Mouse (Mus musculus): ENCODE data around the gene Vps41.
A peak's percentile ranks its signal among the peaks of the same experiment; 100 is the strongest.

Gene Vps41

DNA sequence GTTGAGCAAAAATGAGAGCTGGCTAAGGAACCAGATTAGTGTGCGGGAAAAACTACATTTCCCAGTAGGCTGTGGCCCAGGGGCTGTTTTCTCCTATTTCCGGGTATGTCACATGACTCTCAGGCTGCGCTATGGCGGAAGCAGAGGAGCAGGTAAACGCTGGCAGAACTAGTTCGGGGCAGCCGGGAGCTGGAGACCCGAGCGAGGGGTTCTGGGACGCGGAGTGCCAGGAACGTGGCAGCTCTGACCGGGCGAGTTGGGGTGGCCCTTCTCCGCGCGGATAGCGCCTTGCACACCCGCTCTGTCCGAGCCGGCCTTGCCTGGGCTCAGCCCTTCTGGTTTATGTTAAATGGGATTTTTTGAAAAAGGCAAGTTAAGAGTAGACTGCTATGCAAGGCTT lies at the start of gene Vps41:
Vps41 (plus strand) TSS at position 102 of the 400 bp plus-strand sequence.
- DNase-seq (ENCODE audit: low spot score in 2 of 2) = peak; percentile 68 to 83

DNA sequence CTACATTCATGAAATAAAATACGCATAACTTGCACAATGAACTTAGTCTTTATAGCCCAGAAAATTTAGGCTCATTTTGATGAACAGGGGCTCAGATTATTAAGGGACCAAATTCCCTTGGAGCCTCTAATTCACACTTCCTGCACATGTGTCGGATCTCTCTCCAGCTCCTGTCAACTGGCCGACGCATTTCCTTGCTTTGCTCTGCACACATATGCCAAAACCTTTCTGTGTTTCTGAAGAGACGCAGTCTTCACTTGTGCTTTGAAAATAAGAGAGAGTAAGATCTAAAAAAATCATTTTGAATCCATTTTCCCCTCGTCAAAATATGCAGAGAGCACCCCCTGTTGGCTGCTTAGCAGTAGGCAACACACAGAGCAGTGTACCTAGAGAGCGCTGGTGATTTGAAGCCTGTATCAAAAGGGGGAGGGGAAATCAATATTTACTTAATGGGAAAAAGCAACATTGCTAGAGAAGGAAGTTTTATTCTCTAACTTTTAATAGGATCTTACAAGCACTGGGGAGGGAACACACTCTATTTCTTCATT lies 18.5 kb upstream of the Vps41 start:
- DNase-seq (ENCODE audit: low spot score in 2 of 2) = peak; percentile 20 to 28

DNA sequence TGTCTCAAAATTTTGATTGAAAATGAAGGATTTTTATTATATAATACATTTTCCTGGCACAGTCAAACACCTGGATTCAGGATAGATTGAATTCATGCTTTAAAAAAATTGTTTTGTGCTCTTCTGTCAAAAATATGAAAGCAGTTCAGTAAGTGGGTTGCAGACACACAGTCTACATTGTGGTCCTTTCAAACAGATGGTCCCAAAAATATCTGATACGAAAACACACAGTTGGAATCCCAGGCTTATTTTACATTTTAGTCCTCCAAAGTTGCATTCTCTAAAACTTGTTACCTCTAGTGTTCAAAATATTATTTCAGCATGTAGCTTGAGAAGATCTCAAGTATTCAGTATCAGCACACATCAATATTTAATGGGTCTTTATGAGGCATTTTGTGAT lies 5.4 kb upstream of the Vps41 start:
- DNase-seq (ENCODE audit: low spot score in 2 of 2) = no peak

DNA sequence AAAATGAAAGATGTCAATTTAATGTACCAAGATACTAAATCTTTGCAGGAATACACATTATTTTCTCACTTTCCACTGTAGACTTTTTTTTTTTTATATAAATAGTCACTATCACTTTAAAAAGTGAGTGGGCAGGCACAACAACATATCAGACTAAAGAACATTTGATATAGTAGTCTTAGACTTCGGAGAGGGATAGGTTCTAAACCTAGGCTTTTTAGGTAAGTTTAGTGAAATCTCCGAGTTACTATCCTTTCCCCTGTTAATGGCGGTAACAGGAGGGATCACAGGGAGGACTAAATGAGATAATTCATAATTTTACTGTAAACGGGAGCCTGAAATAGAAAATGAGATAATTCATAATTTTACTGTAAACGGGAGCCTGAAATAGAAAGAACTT lies 379 bp upstream of the Vps41 start:
- DNase-seq (ENCODE audit: low spot score in 2 of 2) = no peak

DNA sequence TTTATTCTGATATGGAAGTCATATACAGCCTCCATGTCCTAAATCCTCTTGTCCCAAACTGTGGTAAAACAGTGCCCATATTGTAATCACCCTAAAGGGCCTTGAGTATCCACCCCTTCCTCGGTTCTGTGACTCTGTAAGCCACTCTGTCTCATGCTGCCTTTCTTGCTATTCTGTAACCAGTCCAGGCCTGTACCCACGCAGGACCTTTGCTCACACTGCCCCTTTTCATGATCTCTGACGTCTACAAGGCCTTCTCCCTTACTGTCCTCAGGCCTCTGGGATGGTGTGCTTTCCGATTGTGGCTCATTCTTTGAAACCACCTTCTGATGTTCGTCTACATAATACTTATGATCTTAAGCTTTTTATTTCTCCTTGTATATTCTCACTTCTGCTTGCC lies 1.4 kb downstream of the Vps41 start:
- no peak for DNase-seq (ENCODE audit: low spot score in 2 of 2)

DNA sequence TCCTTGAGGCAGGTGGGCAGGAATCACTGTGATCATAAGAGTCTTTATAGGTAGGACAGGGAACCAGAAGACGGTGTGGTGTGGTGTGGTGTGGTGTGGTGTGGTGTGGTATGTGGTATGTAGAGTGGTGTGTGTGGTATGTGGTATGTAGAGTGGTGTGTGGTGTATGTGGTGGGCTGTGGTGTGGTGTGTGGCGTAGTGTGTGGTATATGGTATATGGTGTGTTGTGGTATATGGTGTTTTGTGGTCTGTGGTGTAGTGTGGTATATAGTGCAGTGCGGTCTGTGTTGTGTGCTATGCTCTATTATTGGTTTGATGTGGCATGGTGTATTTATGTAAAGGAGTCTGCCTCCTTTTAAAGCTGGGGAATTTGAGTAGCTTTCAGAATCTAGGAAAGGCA lies 13.6 kb downstream of the Vps41 start:
- no peak for DNase-seq (ENCODE audit: low spot score in 2 of 2)

DNA sequence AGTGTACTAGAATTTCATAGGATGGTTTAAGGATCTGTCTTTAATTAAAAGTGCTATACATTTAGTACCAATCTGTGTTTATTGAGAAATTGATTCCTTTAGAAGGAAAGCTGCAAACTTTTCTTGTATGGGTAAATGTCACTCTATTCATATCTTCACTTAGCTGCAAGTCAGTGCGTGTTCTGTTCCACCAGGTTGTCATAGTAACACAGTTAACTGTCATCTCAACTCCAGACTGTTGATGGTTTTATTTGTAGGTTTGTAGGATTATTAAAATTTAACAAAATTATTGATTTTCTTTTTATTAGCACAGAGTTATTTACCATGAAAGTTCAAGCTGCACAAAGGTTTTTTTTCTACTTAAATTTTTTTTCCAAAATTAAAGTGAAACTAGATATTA lies 19.5 kb downstream of the Vps41 start:
- no peak for DNase-seq (ENCODE audit: low spot score in 2 of 2)

DNA sequence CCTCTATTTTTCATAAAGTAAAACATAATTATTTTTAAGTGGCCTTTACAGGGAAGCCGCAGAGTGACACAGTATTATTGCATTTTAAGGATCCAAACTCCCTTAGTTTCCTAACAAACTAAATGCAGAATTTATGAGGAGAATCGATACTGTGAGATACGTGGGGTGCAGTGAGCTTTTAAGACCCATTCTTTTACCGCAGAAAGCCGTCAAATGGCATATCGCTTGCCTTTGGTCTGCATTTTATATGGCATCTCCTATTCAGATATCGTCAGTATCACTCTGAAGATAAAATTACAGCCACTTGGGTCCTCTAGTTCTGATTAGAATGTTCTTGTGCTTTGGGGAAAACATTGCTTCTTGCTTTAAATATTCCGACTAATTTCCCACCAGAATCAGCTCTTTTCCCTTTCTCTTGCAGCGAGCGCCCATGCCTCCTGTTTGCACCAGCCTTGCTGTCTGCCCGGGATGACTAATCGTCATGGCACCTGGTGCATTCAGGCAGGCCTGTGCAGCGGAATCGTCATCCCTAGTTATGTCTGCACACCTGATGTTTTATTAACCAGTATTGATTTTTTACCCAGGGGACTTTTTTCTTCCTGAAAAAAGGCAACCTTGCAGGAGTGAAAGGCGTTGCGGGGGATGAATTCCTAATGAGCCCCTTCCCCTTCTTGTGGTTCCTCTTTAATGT lies 26.6 kb downstream of the Vps41 start:
- DNase-seq (ENCODE audit: low spot score in 2 of 2) = peak; percentile 25 to 40

DNA sequence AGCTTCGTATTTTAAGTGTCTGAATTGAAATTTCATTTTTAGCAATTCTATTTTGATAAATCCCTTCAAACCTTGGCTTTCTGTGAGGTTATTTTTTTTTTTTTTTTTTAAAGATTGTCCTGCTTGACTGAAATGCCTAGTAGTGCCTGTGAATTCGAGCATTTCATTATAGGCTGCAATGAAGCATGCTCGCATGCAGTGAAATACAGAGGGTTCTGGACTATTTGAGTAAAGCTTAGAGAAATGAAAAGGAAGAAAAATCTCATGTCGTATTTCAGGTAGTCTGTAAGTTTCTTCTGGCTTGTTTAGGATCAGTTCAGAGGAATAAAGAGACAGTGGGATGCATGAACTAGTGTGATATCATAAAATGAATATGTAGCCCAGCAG lies 27.2 kb downstream of the Vps41 start:
- no peak for DNase-seq (ENCODE audit: low spot score in 2 of 2)

DNA sequence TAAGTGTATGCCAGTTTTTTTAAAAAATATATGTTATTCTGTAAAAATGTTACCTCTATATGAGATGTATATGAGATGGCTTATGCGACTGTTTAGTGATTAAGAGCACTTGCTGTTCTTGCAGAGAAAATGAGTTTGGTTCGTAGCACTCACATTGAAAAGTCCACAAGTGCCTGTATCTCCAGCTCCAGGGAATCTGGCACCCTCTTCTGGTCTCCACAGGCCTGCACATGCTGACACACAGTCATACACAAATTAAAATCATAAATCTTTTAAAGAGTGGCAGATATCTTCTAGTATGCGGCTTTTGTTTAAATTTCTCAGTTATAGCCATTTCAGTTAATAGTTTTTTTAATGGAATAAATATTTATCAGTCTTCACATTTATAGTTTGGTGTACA lies 40.9 kb downstream of the Vps41 start:
- no peak for DNase-seq (ENCODE audit: low spot score in 2 of 2)

DNA sequence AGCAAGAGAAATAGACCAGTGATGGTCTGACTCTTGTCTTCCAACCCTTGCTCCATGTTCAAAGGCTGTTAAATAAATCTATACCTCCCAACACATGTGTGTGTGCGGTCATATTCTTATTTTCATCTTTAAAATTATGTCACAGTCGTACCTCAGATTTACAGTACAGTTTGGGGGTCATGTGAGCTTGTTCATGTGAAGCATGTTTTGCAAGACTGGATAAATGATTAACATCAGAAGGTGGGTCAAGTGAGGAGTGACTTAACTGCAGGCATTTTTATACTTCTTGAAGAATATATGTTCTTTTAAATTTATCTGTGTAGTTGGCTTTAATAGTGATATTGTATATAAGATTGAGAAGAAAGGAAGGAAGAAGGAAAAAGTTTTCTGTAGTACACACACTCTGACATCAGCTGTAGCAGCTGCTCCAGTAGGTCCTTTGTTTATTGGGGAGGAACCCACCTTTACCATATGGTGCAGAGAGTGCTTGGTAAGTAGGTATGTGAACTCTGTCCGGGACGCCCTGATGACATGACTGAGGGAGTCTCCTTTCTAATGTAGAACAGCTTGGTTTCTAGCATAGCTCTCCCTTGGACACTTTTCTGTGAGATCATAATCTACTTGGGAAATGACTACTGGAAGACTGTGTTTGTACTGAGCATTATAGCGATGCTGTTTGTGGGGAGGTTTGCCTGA lies 42.4 kb downstream of the Vps41 start:
- no peak for DNase-seq (ENCODE audit: low spot score in 2 of 2)

DNA sequence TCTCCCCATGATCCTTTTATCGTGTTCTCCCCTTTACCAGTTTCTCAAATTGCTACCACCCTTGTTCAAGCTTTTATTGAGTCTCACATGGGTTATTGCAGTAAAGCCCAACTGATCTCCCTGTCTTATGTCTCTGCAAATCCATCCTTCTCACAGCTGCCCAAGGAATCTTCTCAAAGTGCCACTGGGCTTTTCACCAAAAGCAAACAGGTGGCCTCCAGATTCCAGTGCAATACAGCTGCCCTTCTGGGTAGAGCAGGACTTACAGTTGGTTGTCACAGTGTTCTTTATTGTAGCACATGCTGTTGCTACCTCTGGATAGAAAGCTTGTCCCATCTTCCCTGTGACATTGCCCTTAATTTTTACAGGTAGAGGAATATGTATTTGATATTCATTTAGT lies 44.4 kb downstream of the Vps41 start:
- DNase-seq (ENCODE audit: low spot score in 2 of 2) = no peak

DNA sequence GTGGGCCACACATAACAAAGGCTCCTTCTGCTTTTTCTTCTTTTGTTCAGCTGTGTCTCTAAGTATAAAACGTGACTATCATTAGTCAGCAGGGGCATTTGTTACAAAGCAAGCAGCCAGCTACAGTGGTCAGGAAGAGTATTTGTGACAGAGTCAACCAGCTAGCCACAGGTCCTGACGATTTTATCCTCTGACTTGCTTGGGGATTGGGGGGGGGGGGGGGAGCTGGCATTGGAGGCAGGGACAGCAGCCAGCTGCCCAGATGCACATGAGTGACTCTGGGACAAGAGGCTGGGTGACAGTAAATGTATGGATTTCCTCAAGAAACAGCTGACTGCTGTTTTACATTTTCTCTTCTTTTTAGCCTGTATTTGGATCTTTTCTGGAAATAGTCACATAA lies 50.8 kb downstream of the Vps41 start:
- no peak for DNase-seq (ENCODE audit: low spot score in 2 of 2)

DNA sequence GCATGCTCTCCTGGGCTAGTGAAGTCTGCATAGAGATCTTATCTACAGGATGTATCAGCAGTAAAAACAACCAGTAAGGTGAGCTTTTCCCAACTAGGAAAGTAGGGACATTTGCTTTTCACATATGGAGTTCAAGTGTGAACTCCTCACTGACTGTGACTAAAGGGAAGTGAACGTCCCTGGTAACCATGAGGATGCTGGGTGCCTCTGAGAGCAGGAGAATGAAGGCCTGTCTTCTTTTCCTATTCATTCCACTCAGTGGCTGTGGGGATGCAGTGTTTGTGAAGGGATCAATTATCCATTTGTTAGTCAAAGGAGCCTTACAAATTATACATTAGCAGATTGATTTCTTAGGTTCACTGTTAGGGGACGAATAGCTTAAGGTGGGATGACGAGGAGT lies 51.4 kb downstream of the Vps41 start:
- DNase-seq (ENCODE audit: low spot score in 2 of 2) = no peak

DNA sequence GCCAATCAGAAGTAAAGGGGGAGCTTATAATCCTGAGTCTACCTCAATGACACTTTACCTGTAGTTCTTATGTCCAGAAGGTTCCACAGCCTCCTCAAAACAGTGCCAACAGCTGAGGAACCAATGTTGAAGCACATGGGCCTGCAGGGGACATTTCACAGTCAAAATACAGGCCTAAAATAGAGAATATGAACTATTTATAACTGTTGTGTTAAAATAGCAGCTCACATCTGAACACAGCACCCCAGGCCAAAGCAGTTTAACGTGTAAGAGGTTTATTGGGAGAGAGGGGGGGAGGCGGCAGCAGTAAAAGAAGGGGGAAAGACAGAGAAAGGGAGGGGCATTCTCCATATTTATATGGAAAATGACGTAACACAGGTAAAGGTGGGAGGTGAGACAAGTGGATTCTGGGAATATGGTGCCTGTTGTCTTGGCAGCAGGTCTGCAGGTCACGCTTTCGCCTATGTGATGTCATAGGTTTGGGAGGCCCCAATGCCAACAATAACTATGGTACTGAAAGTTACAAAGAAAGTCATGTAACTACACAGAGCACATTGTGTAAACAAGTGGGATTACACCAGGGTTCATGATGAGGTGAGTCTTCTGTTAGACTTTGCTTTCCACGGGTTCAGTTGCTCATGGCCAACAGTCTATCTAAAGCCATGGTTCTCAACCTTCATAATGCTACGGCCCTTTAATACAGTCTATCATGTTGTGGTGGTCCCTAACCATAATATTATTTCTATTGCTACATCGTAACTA lies 56.5 kb downstream of the Vps41 start:
- no peak for DNase-seq (ENCODE audit: low spot score in 2 of 2)

DNA sequence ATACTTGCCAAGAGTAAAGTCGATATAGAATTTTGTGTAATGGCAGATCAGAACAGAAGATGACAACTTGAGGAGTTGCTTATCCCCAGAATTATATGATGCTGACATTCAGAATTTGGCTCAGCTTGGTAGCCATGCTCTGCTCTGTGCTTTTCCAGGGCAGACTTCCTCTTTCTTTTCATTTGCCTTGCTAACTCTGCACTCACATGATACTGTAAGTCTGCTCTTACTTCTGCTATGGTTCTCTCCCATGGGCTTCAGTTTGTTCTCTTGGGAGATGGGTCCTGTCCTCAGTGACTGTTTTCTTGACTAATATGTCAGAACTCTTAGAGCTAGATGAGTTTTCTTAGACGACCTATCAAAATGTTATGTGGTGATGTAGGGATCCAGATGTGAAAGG lies 64.2 kb downstream of the Vps41 start:
- no peak for DNase-seq (ENCODE audit: low spot score in 2 of 2)

DNA sequence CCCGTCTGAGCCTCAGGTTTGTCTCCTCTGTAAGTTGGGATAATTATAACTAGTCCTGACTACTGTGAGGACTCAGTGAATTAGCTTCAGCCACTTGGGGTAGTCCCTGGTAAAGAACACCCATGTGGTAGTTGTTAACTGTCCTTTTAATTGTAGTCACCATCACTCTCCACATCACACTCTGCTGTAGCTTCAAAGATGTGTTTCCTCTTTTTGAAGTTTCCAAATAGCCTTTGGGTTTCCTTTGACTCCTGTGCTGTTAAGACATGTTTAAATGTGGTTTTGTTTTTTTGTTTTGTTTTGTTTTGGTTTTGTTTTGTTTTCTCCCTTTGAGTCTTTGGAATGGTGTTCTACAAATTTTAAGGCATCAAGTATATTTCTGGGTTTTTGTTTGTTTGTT lies 68.6 kb downstream of the Vps41 start:
- no peak for DNase-seq (ENCODE audit: low spot score in 2 of 2)

DNA sequence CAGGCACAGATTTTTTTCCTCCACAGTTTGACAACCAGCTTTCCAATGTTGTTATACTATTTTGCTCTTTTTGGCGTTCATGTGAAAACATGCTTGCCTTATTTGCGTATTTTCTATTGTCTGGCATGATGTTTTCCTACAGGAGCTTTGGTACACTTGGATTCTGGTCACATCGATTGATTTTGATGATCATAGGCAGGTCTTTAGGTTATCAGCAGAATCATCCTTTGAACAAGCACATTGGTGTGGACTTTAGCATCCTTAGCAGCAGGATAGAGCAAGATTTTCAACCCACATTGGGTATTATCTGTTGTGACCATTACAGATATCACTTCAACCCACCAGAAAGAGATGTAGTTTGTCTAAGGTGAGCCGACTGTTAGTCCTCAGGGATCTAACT lies 71.0 kb downstream of the Vps41 start:
- DNase-seq (ENCODE audit: low spot score in 2 of 2) = no peak

DNA sequence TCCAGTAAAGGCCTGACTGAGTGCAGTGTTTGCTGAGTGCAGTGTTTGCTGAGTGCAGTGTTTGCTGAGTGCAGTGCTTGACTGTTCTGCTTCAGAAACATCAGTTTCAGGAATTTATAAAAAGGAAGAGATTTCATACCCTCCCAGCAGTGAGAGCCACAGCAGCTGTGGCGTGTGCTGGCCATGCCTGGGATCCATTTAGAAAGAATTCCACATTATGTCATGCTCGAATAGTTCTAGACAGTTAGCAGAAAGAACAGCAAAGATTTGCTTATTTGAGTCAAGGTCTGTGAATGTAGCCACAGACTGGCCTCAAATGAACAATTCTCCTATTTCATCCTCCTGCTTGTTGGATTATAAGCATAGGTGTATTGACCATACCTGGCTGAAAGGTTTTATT lies 71.6 kb downstream of the Vps41 start:
- no peak for DNase-seq (ENCODE audit: low spot score in 2 of 2)

DNA sequence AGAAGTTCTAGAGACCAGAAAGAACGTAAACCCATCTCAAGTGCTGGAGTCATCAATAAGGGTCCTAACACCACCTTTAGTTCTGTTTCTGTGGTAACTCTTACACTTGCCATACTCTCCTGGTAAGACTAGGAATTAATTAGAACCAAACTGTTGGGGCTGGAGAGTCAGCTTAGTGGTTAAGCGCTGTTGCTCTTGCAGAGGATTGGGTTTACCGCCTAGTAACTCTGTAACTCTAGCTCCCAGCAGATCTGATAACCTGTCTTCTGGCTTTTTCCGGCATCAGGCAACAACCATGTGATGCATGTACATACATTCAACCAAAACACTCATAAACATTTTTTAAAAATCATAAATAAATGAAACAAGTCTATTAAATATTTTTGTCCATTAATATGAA lies 72.6 kb downstream of the Vps41 start:
- no peak for DNase-seq (ENCODE audit: low spot score in 2 of 2)

DNA sequence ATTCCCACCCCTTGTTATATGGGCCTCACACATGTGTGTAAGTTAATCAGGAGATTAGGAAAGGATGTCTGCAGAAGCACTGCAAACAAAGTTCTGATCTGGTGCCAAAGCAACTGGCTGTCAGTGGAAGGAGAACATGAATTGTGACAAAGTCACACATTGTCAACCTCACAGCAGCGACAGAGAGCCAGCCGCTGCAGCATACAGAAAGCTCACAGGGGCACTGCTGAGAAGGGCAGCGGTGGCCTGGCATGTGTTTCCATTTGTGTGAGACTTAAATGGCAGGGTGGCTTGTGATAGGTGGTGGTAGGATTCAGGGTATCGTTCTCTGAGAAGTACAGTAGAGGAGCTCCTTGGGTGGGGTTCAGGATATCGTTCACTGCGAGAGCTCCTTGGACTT lies 73.0 kb downstream of the Vps41 start:
- no peak for DNase-seq (ENCODE audit: low spot score in 2 of 2)

DNA sequence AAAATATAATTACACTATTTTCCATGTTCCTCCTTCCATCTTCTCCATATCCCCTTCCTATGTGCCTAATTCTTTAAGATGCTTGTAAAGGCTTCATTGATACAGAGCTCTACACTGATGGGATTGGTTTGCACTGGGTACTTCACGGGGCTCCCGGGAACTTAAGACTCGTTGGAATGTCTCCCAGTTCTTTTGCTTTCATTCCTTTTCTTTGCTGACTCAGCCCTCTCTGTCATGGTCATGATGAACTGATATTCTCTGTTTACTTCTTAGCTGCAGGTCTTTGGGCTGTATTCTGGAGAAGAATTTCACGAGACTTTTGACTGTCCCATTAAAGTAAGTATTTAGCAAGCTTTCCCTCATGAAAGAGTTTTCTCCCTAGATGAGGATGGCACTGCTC lies 74.2 kb downstream of the Vps41 start:
- no peak for DNase-seq (ENCODE audit: low spot score in 2 of 2)

DNA sequence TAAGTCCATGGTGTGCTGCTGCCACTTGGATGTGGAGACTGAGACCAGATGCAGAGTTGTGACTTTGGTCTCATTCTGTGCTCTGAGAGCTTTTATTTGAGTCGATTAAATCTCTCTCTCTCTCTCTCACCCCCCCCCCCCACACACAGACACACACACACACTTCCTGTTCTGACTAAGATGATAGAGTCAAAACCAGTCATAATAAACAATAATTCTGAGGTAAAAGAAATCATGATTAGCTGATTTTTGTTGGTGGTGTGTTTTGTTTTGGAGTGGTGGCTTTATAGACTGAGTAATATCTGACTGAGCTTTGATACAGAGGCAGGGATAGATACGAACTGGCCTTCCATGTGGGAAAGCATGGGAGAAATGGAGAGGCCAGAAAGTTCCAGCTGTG lies 74.6 kb downstream of the Vps41 start:
- no peak for DNase-seq (ENCODE audit: low spot score in 2 of 2)
